Mouse (Mus musculus): ENCODE measurements at regions not wholly inside any gene's neighbourhood (a gene's known extent, or its start where the extent isn't known, plus 50 kb on each side); places are given as distances from the start of the nearest gene placed in this dataset.

- TF ChIP-seq CTCF (IDR thresholded peaks at IDR 0.05; ENCODE audit: low read depth, low read length) = no peak
- no peak for TF ChIP-seq GATA1 (IDR thresholded peaks at IDR 0.05; ENCODE audit: borderline replicate concordance, low read length)
- no peak for TF ChIP-seq GATA2 (IDR thresholded peaks at IDR 0.05; ENCODE audit: borderline replicate concordance, low read depth, low read length)
Measured at GRCm38 (mm10) chr3:80025795-80026194, 141.5 kb downstream of the Fam198b start.

Data from G1E (cell line).